Mouse (Mus musculus): ENCODE results near the gene Zfp503.

The Zfp503 gene

GRCm38 (mm10) chr14:21989291-21989913 is at the start of gene Zfp503:
Gene Zfp503, minus strand, starts transcription at chr14:21989601.
- DNase-seq (ENCODE audit: low spot score in 2 of 2), result no peak

- no peak for DNase-seq (ENCODE audit: low spot score in 2 of 2)
Observed at GRCm38 (mm10) chr14:22037498-22038131, 48.2 kb upstream of the Zfp503 start.

DNA sequence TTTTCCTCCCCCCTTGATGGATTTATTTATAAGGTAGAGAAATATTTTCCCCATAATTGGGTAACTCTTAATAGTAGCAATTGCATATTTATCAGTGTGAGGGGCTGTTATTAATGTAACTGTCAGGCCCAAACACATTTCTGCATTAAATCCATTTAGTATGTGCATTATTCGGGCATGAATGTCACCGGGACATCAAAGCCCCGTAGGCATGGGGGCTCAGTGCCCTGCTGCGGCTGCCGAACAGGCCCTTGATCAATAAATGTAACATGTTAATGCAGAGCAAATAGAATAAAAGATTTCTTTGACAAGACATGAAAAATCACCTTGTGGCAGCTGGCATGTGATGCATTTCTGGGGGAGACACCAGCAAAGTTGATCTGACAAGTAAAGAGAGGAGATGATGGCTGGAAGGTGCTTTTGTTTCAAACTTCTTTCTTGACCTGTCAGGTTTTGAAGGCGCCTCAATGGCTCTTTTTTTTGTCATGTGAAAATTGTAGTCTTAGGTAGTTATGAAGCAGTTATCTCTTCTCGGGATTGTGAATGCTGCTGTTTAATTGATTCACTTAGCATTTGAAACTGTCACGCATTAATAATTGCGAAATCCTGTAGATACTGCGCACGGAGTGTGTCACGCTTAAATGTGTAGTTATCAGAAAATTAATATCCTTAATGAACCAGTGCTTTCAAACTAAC is 47.5 kb upstream of the Zfp503 start:
- DNase-seq (ENCODE audit: low spot score in 2 of 2), result no peak

DNA sequence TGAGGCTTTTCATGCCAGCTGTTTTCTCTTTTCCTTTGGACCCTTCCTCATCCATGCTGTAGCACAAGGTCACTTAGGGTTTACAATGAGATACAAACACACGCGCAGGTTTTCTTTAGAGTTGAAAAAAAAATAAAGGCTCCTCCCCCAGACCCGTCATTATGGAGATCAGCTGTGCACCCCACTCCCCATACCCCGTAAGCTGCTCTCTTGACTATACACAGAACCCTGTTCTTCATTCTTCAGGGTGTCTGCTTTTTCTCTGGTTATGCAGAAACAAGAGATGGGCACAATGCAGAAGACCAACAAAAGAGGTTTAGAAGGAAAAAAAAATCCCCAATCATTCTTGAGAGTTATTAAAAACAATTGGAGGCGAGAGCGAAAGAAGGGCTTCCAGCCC is 46.9 kb upstream of the Zfp503 start:
- DNase-seq (ENCODE audit: low spot score in 2 of 2), result no peak

- no peak for DNase-seq (ENCODE audit: low spot score in 2 of 2)
Observed at GRCm38 (mm10) chr14:22035900-22036299, 46.5 kb upstream of the Zfp503 start.

DNA sequence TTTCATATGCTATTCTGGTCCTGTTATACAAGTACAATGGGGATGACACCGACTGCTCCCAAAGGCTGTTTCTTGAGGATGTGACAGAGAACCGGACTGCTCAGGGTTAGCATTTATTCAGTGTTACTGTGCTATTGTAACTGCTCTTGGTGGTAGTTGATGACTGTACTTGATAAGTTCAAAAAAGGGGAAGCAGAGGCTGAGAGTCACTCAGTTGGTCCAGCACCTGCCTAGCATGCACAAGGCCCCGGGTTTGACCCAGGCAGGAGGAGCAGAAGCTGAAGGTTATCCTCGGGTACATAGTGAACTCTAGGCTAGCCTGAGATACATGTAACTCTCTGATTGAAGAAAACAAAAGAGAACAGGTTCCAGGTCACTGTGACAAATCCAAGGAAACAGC is 34.1 kb upstream of the Zfp503 start:
- no peak for DNase-seq (ENCODE audit: low spot score in 2 of 2)

- no peak for DNase-seq (ENCODE audit: low spot score in 2 of 2)
Observed at GRCm38 (mm10) chr14:22020885-22021284, 31.5 kb upstream of the Zfp503 start.

DNA sequence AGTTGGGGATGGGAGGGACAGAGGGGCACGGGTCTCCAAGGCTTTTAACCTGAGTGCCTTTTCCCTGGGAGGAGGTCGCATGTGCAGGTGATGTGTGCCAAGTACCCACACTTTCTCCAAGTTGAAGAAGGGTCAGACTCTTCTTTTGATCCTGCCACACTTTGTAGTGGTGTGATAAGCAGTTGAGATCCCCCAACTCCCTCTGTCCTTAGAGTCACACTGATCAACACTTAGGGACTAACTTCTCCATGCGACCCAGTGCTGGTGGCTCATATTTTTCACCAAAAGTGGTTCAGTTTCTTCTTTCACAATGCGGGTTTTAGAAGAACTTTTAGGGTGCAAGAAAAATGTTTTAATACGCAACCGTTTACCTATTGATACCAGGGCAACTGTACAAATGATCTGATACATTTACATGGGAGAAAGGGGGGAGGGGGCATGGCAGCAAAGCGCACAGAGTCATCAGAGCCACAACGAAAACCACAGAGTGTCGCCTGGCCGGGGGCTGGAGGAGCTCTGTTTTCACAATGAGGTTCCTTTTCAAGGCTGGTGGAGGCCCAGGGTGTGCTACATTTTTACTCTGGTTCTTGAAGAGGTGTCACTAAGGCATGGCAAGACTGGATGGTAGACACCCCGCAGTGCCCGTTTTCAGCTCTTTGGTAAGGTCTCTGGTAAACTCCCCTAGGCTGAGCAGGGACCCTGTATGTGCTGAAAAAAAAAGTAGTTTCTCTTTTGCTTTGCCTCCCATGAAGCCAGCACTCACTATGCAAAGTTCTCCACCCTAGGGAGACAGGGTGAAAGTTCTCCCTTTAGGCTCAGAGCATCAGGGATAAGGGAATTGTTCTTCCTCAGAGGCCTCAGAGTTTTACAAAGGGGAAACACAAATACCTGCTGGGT is 30.8 kb upstream of the Zfp503 start:
- DNase-seq (ENCODE audit: low spot score in 2 of 2), result peak in 1 of 2 experiments; percentile 5

DNA sequence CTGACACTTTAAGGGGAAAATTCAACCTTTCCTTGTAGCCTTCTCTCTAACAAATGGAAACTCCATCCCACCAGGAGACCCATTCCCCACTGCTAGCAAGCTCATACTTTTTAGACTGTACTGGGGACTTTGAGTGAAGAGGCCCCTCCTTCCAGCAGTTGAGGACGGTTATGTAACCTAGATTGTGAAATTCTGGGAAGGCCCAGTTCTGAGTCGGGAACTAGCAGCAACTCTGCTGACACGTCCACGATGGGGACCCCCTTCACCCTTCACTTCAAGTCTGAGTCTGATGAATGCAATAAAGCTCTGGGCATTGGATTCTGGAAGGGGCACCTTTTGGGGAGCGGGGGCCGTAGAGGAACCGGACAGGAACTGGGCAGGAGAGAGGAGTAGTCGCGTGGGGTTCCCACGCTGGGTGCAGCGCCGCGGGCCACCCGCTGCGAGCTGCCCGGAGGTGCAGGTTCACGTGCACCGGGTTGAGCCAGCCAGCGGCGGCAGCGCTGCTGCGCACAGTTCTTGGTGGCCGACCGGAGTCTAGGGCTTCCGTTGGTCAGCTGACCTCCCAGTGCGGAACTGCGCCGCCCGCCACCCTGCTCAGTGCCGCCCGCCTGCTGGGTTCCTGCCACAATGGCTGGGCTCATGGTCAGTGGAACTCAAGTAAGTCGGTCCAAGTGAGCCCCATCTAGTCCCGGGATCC is 30.0 kb upstream of the Zfp503 start, which contains the start of gene Lrmda:
Lrmda (plus strand) TSS at position 461 of the 697 bp plus-strand sequence.
- peak; percentile 57 to 63 for DNase-seq (ENCODE audit: low spot score in 2 of 2)

DNA sequence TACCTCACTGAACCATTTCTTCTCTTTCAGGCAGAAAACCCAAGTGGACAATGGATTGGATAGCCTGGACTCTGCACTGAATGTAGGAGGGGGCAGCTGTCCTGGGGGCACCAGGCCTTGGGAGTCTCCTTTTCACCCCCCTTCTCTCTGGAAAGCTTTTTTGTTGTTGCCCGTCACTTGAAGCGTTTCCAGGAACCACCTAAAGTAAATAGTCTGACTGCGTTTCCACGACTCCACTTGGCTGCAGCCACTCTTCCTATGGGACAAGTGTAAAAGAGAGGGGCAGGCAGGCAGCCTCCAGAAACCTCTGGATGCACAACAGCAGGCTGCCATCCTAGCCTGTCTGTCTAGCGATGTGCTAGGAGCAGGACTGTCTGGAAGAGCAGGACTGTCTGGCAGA is 27.6 kb upstream of the Zfp503 start:
- DNase-seq (ENCODE audit: low spot score in 2 of 2), result no peak

- DNase-seq (ENCODE audit: low spot score in 2 of 2), result no peak
Observed at GRCm38 (mm10) chr14:22014781-22015180, 25.4 kb upstream of the Zfp503 start.

- DNase-seq (ENCODE audit: low spot score in 2 of 2), result no peak
Observed at GRCm38 (mm10) chr14:22014315-22014714, 24.9 kb upstream of the Zfp503 start.

- DNase-seq (ENCODE audit: low spot score in 2 of 2), result no peak
Observed at GRCm38 (mm10) chr14:22007006-22007405, 17.6 kb upstream of the Zfp503 start.

- DNase-seq (ENCODE audit: low spot score in 2 of 2), result no peak
Observed at GRCm38 (mm10) chr14:22004943-22005342, 15.5 kb upstream of the Zfp503 start.

DNA sequence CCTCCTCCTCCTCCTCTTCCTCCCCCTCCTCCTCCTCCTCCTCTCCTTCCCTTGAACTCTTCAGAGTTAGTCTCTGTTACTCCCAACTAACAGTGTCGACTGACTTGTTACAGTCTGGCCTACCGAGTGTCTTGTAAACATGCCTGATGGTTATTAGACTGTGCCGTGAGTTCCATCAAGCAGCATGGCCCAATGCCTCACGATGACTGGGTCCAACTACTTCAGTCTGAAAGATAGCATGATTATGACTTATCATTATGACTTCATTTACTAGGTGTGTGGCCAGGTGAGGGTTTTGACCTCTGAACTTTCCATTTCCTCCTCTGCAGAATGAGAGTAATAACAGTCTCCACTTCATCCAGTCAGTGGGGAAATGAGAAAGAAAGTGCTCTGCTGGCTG is 14.2 kb upstream of the Zfp503 start:
- DNase-seq (ENCODE audit: low spot score in 2 of 2), result no peak

DNA sequence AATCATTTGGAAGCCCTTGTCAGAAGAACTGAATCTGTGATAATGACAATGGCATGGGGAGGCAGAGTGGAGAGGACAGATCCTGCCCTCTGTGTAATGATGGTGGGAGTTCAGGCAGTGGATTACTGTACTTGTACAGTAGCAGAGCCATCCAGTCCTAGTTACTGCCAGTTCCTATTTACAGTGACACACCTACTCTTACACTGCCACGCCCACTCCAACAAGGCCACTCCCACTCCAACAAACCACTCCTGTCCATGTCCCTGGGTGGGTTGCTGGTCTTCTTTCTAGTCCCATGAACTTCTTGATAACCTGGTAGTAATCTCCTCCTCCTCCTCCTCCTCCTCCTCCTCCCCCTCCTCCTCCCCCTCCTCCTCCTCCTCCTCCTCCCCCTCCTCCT is 13.8 kb upstream of the Zfp503 start:
- no peak for DNase-seq (ENCODE audit: low spot score in 2 of 2)

- no peak for DNase-seq (ENCODE audit: low spot score in 2 of 2)
Observed at GRCm38 (mm10) chr14:21999588-21999987, 10.2 kb upstream of the Zfp503 start.

DNA sequence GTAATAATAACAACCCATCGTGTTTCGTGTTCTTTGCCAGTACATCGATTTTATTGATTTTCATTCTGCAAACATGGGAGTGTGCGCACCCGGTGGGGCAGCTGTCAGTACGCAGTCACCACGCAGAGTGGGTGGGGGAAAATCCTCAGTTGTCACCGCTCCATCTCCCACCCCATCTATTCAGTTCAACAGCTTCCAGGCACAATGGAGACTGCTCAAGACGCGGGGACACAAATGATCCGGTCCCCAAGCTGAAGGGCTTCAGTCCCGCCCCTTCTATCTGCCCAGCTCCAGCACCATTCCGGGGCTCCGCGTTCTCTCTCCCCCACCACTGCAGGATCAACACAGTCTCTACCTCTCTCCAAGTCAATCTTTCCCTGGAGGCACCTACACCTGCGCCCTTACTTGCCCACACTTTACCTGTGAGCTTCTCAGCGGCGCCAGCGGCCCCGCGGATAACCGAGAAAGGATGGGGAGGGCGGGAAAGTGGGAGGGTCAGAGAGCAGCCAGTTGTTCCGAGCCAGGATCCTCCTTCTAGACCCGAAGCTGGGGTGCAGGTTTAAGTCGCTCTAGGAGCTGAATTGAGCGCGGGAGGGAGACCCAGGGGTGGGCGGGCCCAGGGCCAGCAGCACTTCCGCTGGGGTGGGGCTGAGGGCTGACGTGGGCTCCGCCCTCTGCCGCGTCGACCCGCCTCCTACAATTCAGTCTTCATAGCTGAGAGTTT is 5.8 kb upstream of the Zfp503 start:
- peak; percentile 49 to 63 for DNase-seq (ENCODE audit: low spot score in 2 of 2)

DNA sequence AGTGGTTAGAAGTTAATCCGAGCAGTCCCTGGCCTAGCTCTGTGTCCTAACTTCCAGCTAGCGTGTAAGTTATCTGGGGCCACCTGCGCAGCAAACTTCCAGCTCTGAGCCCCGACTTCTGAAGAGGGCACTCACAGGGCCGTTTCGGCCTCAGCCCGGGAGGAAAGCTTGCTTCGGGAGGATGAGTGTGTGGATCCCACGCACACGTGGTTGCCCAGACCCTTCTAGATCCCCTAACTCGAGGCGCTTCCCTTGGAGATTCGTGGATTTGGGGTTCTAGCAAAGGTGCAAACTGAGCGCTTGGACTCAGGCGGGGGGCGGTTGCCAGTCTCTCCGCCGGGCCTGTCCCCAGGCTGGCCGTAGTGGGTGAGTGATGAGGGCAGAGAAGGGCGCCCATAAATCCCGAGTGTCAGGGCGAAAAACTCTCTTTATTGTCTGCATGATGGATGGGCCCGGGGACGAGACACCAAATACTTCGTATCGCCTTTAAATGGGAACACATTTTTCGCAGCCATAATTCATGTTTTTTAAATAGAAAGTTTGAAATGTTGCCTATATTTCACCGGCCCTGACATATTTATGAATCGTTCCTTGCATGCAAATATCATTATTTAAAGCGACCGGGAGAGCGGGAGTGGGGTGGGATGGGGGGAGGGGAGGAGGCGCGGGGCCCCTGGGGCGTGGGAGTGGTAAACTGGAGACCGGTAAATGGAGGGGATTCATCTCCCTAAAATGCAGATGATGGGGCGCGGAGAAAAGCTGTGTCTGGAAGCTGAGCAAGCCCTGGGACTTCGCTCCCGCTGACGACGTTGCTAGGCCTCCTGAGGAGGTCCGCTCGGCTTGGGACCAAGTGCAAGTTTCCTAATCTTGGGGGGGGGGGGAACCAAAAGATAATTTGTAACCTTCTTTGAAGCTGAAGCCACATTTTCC is 4.9 kb upstream of the Zfp503 start:
- DNase-seq (ENCODE audit: low spot score in 2 of 2), result no peak

All from spleen, postnatal 36 days (tissue).